Mouse (Mus musculus) kidney, adult 18-20 months (tissue): ENCODE measurements at regions not wholly inside any gene's neighbourhood (a gene's known extent, or its start where the extent isn't known, plus 50 kb on each side); places are given as distances from the start of the nearest gene placed in this dataset.
A peak's percentile ranks its signal among the peaks of the same experiment; 100 is the strongest.
"Not testable (repeated sequence)": the region's sequence is repeated elsewhere in the genome, so short reads cannot be mapped to it uniquely, and the experiment has no call there.

Experiments used
- DNase-seq: peaks from one replicate; pipeline ENCODE4 v3.0.0; 2021

DNA sequence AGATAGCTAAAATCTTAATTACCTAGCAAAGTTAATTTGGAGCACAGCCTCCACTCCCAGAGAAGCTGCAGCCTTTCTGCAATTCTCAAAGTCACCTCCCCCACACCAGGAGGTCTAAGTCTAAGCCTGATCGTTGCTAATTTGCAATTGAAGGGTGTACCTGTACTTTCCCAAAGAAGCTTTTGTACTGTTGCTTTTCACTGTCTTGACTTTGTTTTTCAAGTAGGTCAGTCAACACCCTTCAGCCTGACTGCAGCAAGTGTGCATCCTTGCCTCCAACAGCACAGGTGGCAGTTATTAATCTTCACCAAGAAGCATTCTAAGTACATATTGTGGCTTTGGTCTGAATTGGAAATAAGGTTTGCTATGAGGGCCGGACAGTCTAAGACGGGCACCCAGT, 91.7 kb upstream of the Slc22a30 start:
- DNase-seq, result not testable (repeated sequence)

DNA sequence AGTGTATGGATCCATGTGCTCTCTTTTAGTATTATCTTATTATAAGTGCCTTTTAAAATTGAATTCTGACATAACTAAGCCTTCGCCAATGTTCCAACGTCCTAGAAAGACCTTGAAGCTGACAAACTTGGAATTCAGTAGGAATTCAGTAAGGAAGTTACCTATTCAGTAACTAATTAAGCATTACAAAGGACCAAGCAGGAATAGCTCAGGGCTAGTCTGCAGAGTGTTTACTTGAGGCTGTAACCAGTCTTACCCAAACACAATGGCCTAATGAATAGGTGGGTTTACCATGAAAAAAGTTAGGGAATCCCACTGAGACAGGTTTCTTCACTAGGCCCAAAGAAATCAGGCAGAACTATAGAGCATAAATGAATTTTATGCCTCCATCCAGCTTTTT, 92.6 kb upstream of the Slc22a30 start:
- not testable (repeated sequence) for DNase-seq

- DNase-seq, result not testable (repeated sequence)
Measured at GRCm38 (mm10) chr19:8517721-8518120, 73.3 kb upstream of the Slc22a8 start.

DNA sequence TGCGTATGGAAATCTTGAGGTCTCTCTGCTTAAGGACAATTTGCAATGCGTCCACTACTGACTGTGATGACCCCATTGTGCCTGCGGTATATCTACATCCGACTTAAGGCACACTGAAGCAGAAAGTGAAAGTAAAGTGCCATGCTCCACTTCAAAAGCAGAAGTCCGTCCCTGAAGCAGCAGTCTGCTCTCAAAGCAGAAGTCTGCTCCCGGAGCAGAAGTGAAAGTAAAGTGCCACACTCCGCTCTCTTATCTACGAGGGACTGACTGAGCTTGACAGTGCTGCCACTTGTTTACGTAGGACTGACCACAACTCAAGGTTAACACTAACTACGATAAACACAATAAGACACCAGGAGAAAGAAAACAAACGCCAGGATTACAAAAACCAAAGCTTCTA, 72.8 kb upstream of the Slc22a8 start:
- DNase-seq, result peak; percentile 13

- DNase-seq, result peak; percentile 6
Measured at GRCm38 (mm10) chr19:8518933-8519332, 72.1 kb upstream of the Slc22a8 start.

- no peak for DNase-seq
Measured at GRCm38 (mm10) chr19:8534597-8534996, 56.5 kb upstream of the Slc22a8 start.

DNA sequence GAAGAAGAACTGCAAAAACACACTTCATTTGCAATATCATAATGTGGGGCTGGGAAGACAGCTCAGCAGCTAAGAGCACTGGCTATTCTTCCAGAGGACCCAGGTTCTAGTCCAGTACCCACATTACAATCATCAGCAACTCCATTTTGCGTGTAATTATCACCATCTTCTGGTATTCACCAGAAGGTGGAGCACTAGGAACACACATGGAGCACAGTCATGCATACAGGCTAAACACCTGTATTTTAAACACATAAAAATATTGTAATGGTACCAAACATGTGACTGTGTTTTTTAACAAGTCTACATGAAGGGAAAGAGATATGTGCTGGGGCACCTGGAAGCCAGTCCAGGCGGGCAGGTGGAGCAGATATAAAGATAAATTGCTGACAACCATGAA, 55.0 kb upstream of the Slc22a8 start:
- DNase-seq, result no peak
